Mouse (Mus musculus) cortical plate, adult 2 months (tissue): ENCODE results near the gene Tmco4.

ENCODE experiments used
- CTCF ChIP-seq: fragments of 200-500 bp; IDR thresholded peaks from 2 replicates; pipeline ENCODE4 v1.5.1; 2011; ENCODE audit warnings: mild to moderate bottlenecking, control low read depth, low read length; ENCODE audit not compliant: insufficient read depth; ENCODE audit errors: extremely low read depth
- POLR2A ChIP-seq: fragments of 200-500 bp; IDR thresholded peaks from 2 replicates; pipeline ENCODE4 v1.6.1; 2011; ENCODE audit warnings: mild to moderate bottlenecking, low read length, control low read depth; ENCODE audit not compliant: insufficient read depth; ENCODE audit errors: extremely low read depth

DNA sequence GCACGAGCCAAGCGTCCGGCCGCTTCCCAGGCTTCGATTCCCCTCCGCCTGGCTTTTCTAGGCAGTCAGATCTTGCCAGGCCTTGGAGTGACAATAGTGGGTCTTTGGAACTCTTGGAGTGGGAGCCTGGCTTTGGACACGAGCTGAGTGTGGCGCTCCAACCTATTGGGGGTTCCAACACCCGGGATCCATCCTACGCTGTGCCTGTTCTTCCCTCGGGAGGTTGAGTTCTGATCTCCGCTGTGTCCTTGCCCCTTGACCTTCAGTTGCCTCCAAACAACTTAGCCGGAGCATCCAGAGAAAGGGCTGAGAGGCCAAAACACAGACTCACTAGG is 120.5 kb downstream of the Tmco4 start:
- TF ChIP-seq CTCF = no peak
- TF ChIP-seq POLR2A = no peak
